Mouse (Mus musculus) left cerebral cortex, postnatal 36 days (tissue): Measurements from ENCODE around the gene Adh6b. TPM values are rescaled to one million over a fixed set of nuclear protein-coding genes. Genes with fewer than 3 reads are reported as not detected.

Source experiments
- DNase-seq, 2 experiments: peaks; one replicate each; pipeline ENCODE4 v3.0.0; 2021 to 2022; ENCODE audit warnings: low spot score in 2 of 2, mixed read lengths in 1 of 2
- intact Hi-C: fragments of 180-260 bp; cut with DNase I; formaldehyde crosslinking; loops from one replicate; pipeline ENCODE4 v1.15.1; 2025
- total RNA-seq, 2 experiments: library from RNA; stranded (reverse); gene quantifications; 2 replicates each; pipeline ENCODE4 v1.2.3; 2021

The Adh6b gene
- total RNA-seq = not detected

- intact Hi-C loops = no loop called here
- DNase-seq = no peak
Observed at GRCm38 (mm10) chr3:138341471-138341870, at the start of gene Adh6b. Gene Adh6b, plus strand, starts transcription at chr3:138341775.

- intact Hi-C loops = no loop called here
- no peak for DNase-seq
Observed at GRCm38 (mm10) chr3:138293298-138293895, 48.2 kb upstream of the Adh6b start.

GRCm38 (mm10) chr3:138300130-138300529 lies 41.4 kb upstream of the Adh6b start:
- DNase-seq = no peak
- intact Hi-C loops = no loop called here

- DNase-seq = no peak
- intact Hi-C loops = no loop called here
Observed at GRCm38 (mm10) chr3:138302676-138303075, 38.9 kb upstream of the Adh6b start.

- DNase-seq = no peak
- intact Hi-C loops = no loop called here
Observed at GRCm38 (mm10) chr3:138303771-138304488, 37.6 kb upstream of the Adh6b start.

GRCm38 (mm10) chr3:138304489-138304871 lies 37.1 kb upstream of the Adh6b start:
- no peak for DNase-seq
- intact Hi-C loops = no loop called here

- intact Hi-C loops = no loop called here
- DNase-seq = no peak
Observed at GRCm38 (mm10) chr3:138305486-138306289, 35.9 kb upstream of the Adh6b start.

- DNase-seq = no peak
- intact Hi-C loops = no loop called here
Observed at GRCm38 (mm10) chr3:138306290-138306683, 35.3 kb upstream of the Adh6b start.

GRCm38 (mm10) chr3:138309910-138310309 lies 31.7 kb upstream of the Adh6b start:
- no peak for DNase-seq
- intact Hi-C loops = no loop called here

GRCm38 (mm10) chr3:138311015-138311414 lies 30.6 kb upstream of the Adh6b start:
- intact Hi-C loops = no loop called here
- DNase-seq = no peak

GRCm38 (mm10) chr3:138312965-138313364 lies 28.6 kb upstream of the Adh6b start, which contains the start of gene Adh6a:
Gene Adh6a, plus strand, starts transcription at chr3:138313286.
- DNase-seq = no peak
- intact Hi-C loops = no loop called here

GRCm38 (mm10) chr3:138316908-138317472 lies 24.6 kb upstream of the Adh6b start:
- intact Hi-C loops = no loop called here

GRCm38 (mm10) chr3:138325001-138325400 lies 16.6 kb upstream of the Adh6b start:
- DNase-seq = no peak
- intact Hi-C loops = no loop called here

More at GRCm38 (mm10) chr3:138316908-138317472, 24.6 kb upstream of the Adh6b start:
- no peak for DNase-seq

- DNase-seq = no peak
- intact Hi-C loops = no loop called here
Observed at GRCm38 (mm10) chr3:138325466-138325865, 16.1 kb upstream of the Adh6b start.

- intact Hi-C loops = no loop called here
Observed at GRCm38 (mm10) chr3:138333910-138334309, 7.7 kb upstream of the Adh6b start.

GRCm38 (mm10) chr3:138334320-138334719 lies 7.3 kb upstream of the Adh6b start:
- DNase-seq = no peak
- intact Hi-C loops = no loop called here

More at GRCm38 (mm10) chr3:138333910-138334309, 7.7 kb upstream of the Adh6b start:
- no peak for DNase-seq

GRCm38 (mm10) chr3:138335566-138335965 lies 6.0 kb upstream of the Adh6b start:
- DNase-seq = no peak

GRCm38 (mm10) chr3:138336104-138336754 lies 5.3 kb upstream of the Adh6b start:
- DNase-seq = no peak
- intact Hi-C loops = no loop called here

More at GRCm38 (mm10) chr3:138335566-138335965, 6.0 kb upstream of the Adh6b start:
- intact Hi-C loops = no loop called here

- intact Hi-C loops = no loop called here
Observed at GRCm38 (mm10) chr3:138347041-138347440, 5.5 kb downstream of the Adh6b start.

More at GRCm38 (mm10) chr3:138347041-138347440, 5.5 kb downstream of the Adh6b start:
- DNase-seq = no peak
